Mouse (Mus musculus) embryonic fibroblast, embryonic 13.5 days (primary cell): Measurements from ENCODE around the gene E130208F15Rik.

Experiments
- CTCF ChIP-seq: IDR thresholded peaks from 2 replicates; pipeline ENCODE4 v1.5.1; 2011; ENCODE audit warnings: mild to moderate bottlenecking, control low read depth, low read length, moderate library complexity, borderline replicate concordance; ENCODE audit not compliant: insufficient read depth
- POLR2A ChIP-seq: IDR thresholded peaks from 2 replicates; pipeline ENCODE4 v1.6.1; 2011; ENCODE audit warnings: low read depth, mild to moderate bottlenecking, control low read depth, low read length, moderate library complexity

- TF ChIP-seq CTCF (no peak), POLR2A (no peak)
Observed at GRCm38 (mm10) chr7:30333436-30333835, 11.9 kb downstream of the E130208F15Rik start.
